Comparison of ENCODE assay signal across 8 mouse cellular contexts in the genomic region with DNA sequence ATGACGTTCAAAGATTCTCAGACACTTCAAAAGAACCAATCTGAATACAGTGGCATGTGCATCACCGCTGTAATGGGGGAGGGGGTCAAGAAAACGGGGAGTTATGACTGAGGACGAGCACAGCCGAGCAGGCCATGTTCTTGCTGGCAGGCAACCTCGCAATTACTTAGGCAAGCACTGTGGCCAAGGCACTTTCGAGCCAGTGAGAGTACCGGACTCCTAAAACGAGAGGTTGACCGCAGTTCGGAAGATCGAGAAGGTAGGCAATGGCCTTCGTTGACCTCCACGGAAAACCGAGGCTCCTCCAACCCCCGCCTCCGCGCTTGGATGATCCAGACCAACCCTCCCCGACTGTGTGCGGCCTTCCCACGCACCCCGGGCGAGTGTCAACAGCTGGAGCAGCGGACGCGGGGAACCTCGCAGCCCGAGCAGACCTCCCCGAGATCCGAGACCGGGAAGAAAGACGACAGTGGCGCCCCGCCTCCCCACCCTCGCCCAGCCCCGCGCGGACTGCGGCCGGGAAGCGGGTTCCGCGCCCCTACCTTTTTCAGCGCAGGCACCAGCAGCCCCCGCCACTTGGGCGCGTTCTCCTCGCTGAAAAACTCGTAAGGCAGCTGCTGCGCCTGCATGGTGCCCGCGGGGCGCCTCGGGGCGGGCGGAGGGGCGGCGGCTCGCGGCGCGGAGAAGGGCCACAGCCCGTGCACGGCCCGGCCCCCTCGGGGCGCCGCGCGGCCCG. TPM values are rescaled to one million over a fixed set of nuclear protein-coding genes. Genes with fewer than 3 reads are reported as not detected.
DNase-seq lines count a peak whose midpoint lies in the region; ATAC-seq and TF ChIP-seq lines count a peak whose summit lies in the region.

No protein-coding gene starts in this region.

- TF ChIP-seq CTCF in layer of hippocampus, adult 2 months (conservative IDR thresholded peaks at IDR 0.05), result no peak
- TF ChIP-seq CTCF in olfactory bulb, adult 2 months (IDR thresholded peaks at IDR 0.05; ENCODE audit: insufficient read depth, low read depth, low read length), result no peak
- no peak for TF ChIP-seq CTCF in thymus, adult 2 months (IDR thresholded peaks at IDR 0.05; ENCODE audit: borderline replicate concordance, control insufficient read depth, extremely low read depth, insufficient read depth, low read length, poor library complexity)

- no peaks in the 10 kb centered on the region for H3K27me3 ChIP-seq in forebrain, embryonic 15.5 days
- H3K27me3 ChIP-seq in lung, embryonic 15.5 days, result no peaks in the 10 kb centered on the region
- no peaks in the 10 kb centered on the region for H3K27me3 ChIP-seq in thymus, adult 2 months (ENCODE audit: control insufficient read depth, insufficient read depth, low read length)

- no peaks in the 10 kb centered on the region for H3K36me3 ChIP-seq in ES-E14 (ENCODE audit: control insufficient read depth, insufficient read depth, low read length, poor library complexity, severe bottlenecking)
- no peaks in the 10 kb centered on the region for H3K36me3 ChIP-seq in forebrain, embryonic 15.5 days
- H3K36me3 ChIP-seq in lung, embryonic 15.5 days, result no peaks in the 10 kb centered on the region
- H3K36me3 ChIP-seq in thymus, adult 2 months (ENCODE audit: control insufficient read depth, insufficient read depth, low read length), result no peaks in the 10 kb centered on the region

- peak overlapping the region; percentile 96 for H3K9ac ChIP-seq in ES-E14 (ENCODE audit: insufficient read depth, low read depth, low read length, poor library complexity, severe bottlenecking)
- peak overlapping the region; percentile 97 for H3K9ac ChIP-seq in forebrain, embryonic 15.5 days (replicated peaks)
- H3K9ac ChIP-seq in lung, embryonic 15.5 days, result peak overlapping the region; percentile 92

- TF ChIP-seq POLR2A in olfactory bulb, adult 2 months (IDR thresholded peaks at IDR 0.05; ENCODE audit: insufficient read depth, low read depth, low read length), result 0 out of 2 replicates have a peak, but pooled peaks have one; percentile 28
- TF ChIP-seq POLR2A in thymus, adult 2 months (IDR thresholded peaks at IDR 0.05; ENCODE audit: control insufficient read depth, extremely low read depth, insufficient read depth, low read length, poor library complexity), result no peak

- H3K9me3 ChIP-seq in ES-E14 (ENCODE audit: control insufficient read depth, insufficient read depth, low read depth, low read length), result no peaks in the 10 kb centered on the region
- H3K9me3 ChIP-seq in forebrain, embryonic 15.5 days, result no peaks in the 10 kb centered on the region
- no peaks in the 10 kb centered on the region for H3K9me3 ChIP-seq in lung, embryonic 15.5 days

- WGBS in forebrain, embryonic 15.5 days, result under 1% methylated on average over 71 of the region's 71 CpGs
- under 1% methylated on average over 71 of the region's 71 CpGs for WGBS in lung, embryonic 15.5 days
- 1% methylated on average over 68 of the region's 71 CpGs for WGBS in olfactory bulb, adult 2 months
- WGBS in thymus, adult 2 months, result under 1% methylated on average over 70 of the region's 71 CpGs

- H3K27ac ChIP-seq in ES-E14 (ENCODE audit: insufficient read depth, low read depth, low read length, poor library complexity, severe bottlenecking), result peak overlapping the region; percentile 83; the same call in 1 of the 2 replicates
- H3K27ac ChIP-seq in forebrain, embryonic 15.5 days (replicated peaks), result peak overlapping the region; percentile 98
- H3K27ac ChIP-seq in layer of hippocampus, adult 2 months, result peak overlapping the region; percentile 96
- peak overlapping the region; percentile 96 for H3K27ac ChIP-seq in lung, embryonic 15.5 days
- peak overlapping the region; percentile 81 for H3K27ac ChIP-seq in olfactory bulb, adult 2 months (ENCODE audit: insufficient read depth, low read depth, low read length)
- H3K27ac ChIP-seq in thymus, adult 2 months (ENCODE audit: control insufficient read depth, insufficient read depth, low read length), result no peak overlapping the region

- peak overlapping the region; percentile 62 for H3K4me2 ChIP-seq in forebrain, embryonic 15.5 days (replicated peaks)
- peak overlapping the region; percentile 65 for H3K4me2 ChIP-seq in lung, embryonic 15.5 days

- intact Hi-C loops in heart, postnatal 14 days (cut with DNase I), result no loop called here

- ATAC-seq in forebrain, embryonic 15.5 days (replicated peaks), result peak; percentile 35; the same call in 1 of the 2 replicates
- ATAC-seq in lung, embryonic 15.5 days (ENCODE audit: borderline replicate concordance, extremely low read depth, low FRiP score, low TSS enrichment), result peak; percentile 50

- in situ Hi-C loops in ES-E14 (cut with MboI; ENCODE audit: low sequenced_read_pairs in 2 of 2, unreplicated experiment in 2 of 2), result loop anchor here in 1 of 2 experiments (5.0 kb wide), 1 partner anchor 73 kb away; no protein-coding TSS in a partner anchor

- H3K4me3 ChIP-seq in ES-E14 (ENCODE audit: insufficient read depth in 1 of 2, low read depth in 1 of 2, low read length in 2 of 2, poor library complexity in 1 of 2, severe bottlenecking in 1 of 2), result peak overlapping the region; percentile 84 to 89
- H3K4me3 ChIP-seq in forebrain, embryonic 15.5 days, result peak overlapping the region; percentile 98
- peak overlapping the region; percentile 75 for H3K4me3 ChIP-seq in layer of hippocampus, adult 2 months
- peak overlapping the region; percentile 95 for H3K4me3 ChIP-seq in lung, embryonic 15.5 days
- H3K4me3 ChIP-seq in olfactory bulb, adult 2 months (ENCODE audit: insufficient read depth, low read depth, low read length), result peak overlapping the region; percentile 74
- H3K4me3 ChIP-seq in thymus, adult 2 months (ENCODE audit: control insufficient read depth, insufficient read depth, low read length), result peak overlapping the region; percentile 63

- H3K4me1 ChIP-seq in ES-E14 (ENCODE audit: control insufficient read depth in 2 of 2, insufficient read depth in 2 of 2, low read length in 2 of 2, poor library complexity in 1 of 2), result peaks cover 2 to 5% of the 10 kb centered on the region in 2 experiments; a peak in 2 of 4 replicates
- H3K4me1 ChIP-seq in forebrain, embryonic 15.5 days, result peaks cover 40% of the 10 kb centered on the region
- peaks cover 27% of the 10 kb centered on the region for H3K4me1 ChIP-seq in lung, embryonic 15.5 days
- H3K4me1 ChIP-seq in olfactory bulb, adult 2 months (ENCODE audit: control insufficient read depth, insufficient read depth, low read length), result peaks cover 2% of the 10 kb centered on the region; the same call in 1 of the 2 replicates
- peaks cover 2% of the 10 kb centered on the region; the same call in 1 of the 2 replicates for H3K4me1 ChIP-seq in thymus, adult 2 months (replicated peaks; ENCODE audit: control insufficient read depth, insufficient read depth, low read length)

- no peak for DNase-seq in ES-E14 (ENCODE audit: low read depth, low spot score)
- DNase-seq in cerebellum, adult 11-12 months, result peak; percentile 68
- peak; percentile 65 to 68 for DNase-seq in heart, postnatal 14 days
- DNase-seq in layer of hippocampus, adult 2 months (ENCODE audit: low spot score in 2 of 2), result peak; percentile 30 to 53
- DNase-seq in thymus, adult 2 months, result peak; percentile 65

TF ChIP-seq in ES-E14, 5 proteins besides CTCF, POLR2A, EP300 and RAD21:
- TF ChIP-seq HCFC1 (IDR thresholded peaks at IDR 0.05; ENCODE audit: borderline replicate concordance, insufficient read depth, low read length), result no peak
- no peak for TF ChIP-seq MAFK (IDR thresholded peaks at IDR 0.05; ENCODE audit: insufficient read depth, low read depth, low read length)
- no peak for TF ChIP-seq ZNF384 (IDR thresholded peaks at IDR 0.05; ENCODE audit: low read depth, low read length)
- no peak for TF ChIP-seq ZC3H11A (IDR thresholded peaks at IDR 0.05; ENCODE audit: borderline replicate concordance, low read depth, low read length)
- TF ChIP-seq CHD2 (IDR thresholded peaks at IDR 0.05; ENCODE audit: low read depth, low read length), result no peak

RNA-seq across cellular contexts. Expression of gene Sos1, which starts 0.8 kb away (rescaled TPM):
- total RNA-seq in ES-E14 (2012; rRNA removed), result 9.0 and 10.9 TPM in 2 replicates
- polyA plus RNA-seq in forebrain, embryonic 15.5 days (2015; fragmentation: Nextera tagmentation; extraction: Ambion mirVana), result 7.2 and 7.5 TPM in 2 replicates
- 10 to 100 TPM; 14.1 to 15.6 TPM for total RNA-seq in heart, postnatal 14 days (2021)
- 10 to 100 TPM; 35.2 to 36.8 TPM for total RNA-seq in layer of hippocampus, adult 2 months (2021)
- polyA plus RNA-seq in lung, embryonic 15.5 days (2015; fragmentation: Nextera tagmentation; extraction: Ambion mirVana), result 4.5 TPM in 2 replicates
- not detected in 2 replicates for polyA plus RNA-seq in olfactory bulb, adult 2 months (2012; ENCODE audit: insufficient read depth, insufficient read length, low replicate concordance, missing spikeins)
- 4.1 and 5.0 TPM in 2 replicates for polyA plus RNA-seq in thymus, adult 2 months (2012; rRNA removed)
